Mouse (Mus musculus): ENCODE results near the gene Cry1.

Gene Cry1

DNA sequence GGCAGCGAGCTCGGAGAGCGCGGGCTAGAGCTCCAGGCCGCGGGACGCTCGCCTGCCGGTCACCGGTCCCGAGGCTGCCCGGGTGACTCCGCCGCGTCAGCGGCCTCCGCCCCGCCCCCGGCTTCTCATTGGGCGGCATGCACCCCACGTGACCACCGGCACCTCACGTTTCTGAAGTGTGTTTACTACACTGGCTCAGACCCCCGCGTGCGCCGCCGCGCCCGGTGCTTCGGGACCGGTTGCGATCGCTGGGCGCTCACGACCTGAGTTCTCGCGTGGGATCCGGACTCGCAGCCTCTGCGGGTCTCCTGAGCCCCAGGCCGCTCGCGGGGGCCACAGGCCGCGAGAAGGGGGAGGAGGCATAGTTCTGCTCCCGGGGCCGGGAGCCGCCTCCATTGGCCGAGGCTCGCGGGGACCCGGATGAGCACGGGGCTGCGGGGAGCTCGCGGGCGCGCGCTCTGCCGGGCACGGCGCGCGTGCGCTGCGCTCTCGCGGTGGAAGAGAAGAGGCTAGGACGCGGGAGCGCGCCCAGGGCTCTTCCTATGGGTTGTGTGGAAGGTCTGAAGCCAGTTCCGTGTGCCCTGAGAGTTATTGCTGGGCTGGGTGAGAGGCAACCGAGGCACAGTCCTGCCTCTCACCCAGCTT is at the start of gene Cry1:
Gene Cry1, minus strand, starts transcription at position 101 of the 645 bp plus-strand sequence.
- DNase-seq, result peak; percentile 96

DNA sequence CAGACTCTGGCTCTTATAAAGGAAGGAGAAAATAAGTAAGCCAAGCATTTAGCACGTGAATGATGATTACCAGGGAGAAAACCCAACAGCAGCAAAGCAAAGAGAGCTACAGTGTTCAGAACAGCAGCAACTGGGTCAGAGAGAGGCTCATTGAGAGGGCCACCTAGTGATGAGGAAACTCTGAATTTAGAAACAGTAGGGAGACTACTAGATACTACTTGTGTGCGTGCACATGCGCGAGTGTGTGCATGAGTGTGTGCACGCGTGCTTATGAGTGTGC is 36.8 kb upstream of the Cry1 start:
- peak; percentile 4 for DNase-seq

DNA sequence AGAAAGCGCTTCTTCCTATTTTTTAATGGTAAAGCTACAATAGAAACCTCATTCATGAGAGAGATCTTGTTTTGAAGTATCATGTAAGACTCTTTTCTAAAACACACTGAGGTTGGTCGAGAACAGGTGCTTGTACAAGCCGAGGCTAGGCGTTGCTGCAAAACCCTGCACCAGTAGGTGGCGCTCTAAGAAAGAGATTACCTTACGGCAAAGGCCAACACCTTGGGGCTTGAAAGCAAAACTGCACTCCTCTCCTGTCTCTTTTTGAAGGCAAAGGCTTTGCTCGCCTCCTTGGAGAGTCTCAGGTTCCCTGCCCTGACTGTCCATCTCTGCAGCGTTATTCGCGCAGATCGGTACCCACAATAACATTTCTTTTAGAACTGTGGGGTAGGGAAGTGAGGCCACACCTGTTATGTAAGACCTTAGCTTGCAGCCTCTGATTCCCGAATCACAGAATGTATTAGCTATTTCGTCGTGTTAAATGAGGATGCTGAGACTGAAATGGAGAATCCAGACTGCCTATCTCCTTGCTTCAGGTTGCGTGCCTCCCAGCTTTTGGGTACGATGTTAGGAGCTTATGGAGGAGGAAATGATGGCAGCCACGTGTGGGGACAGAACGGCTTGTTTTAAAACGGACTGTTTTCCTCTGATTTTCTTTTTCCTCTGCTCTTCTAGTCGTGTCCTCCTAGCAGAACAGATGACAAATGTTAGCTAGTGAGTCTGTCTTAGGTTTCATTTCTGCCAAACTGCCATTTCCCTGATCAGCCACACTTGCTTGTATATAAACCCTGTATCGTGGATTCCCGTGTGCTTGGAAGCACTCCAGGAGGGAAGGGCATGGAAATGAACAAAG is 36.3 kb upstream of the Cry1 start:
- DNase-seq, result peak; percentile 73

DNA sequence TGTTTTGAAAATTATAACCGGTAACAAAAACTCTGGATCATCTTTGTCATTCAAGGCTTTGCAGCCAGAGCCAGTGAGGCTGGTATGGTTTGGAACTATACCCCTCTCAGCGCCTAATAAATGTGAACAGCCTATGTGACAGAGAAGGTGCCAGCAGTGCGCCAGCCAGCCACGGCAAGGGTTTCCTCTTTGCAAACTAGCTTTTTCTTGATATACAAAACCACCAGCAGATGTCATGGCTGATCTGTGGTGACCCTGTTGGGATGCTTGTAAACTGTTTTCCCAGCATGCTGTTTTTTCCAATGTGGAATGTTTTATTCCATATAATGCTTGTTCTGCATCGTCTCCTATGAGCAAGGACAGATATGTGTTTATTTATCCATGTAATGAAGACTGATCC is 30.0 kb upstream of the Cry1 start:
- no peak for DNase-seq

- no peak for DNase-seq
These were observed 26.8 kb upstream of the Cry1 start for GRCm38 (mm10) chr10:85211673-85212072.

- DNase-seq, result no peak
These were observed 25.3 kb upstream of the Cry1 start for GRCm38 (mm10) chr10:85210125-85210524.

DNA sequence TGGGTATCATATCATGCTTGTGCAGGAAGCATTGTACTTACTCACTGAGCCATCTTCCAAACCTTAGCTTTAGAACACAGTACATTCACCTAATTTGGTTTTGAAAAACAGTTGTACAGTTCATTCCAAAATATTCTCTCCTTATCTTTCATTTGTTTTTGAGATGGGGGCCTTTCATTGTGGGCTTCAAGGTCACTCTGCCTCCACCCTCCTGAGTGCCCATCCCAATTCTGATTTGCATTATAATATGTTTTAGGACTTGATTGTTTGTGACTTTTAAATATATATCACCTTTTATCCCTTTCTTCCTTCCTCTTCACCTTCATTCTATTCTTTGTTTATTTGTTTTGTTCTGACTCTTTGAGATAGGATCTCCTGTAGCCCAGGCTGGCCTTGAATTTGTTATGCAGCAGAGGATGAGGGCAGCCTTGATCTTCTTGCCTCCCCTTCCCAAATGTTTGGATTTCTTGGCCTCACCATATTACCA is 24.3 kb upstream of the Cry1 start:
- DNase-seq, result no peak

DNA sequence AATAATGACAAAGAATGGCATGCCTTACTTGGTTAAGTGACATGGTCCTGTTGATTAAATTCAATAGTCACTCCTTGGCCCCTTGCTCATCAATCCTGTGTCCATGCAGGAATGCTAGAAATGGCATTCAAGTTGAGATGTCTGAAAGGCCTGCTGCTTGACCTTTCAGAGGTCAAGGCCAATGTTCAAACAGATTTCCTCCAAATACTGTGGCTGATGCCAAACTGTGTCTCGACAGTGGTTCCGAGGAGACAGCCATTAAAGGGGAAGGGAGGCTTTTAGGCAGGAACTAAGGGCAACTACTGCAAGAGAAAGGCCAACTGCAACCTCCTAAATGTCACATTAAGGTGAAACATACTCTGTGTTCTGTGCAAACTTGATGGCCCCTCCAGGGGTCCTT is 20.5 kb upstream of the Cry1 start:
- no peak for DNase-seq

- DNase-seq, result peak; percentile 4
These were observed 19.5 kb upstream of the Cry1 start for GRCm38 (mm10) chr10:85204255-85204855.

GRCm38 (mm10) chr10:85194528-85194927 is 9.7 kb upstream of the Cry1 start:
- no peak for DNase-seq

GRCm38 (mm10) chr10:85193321-85193720 is 8.5 kb upstream of the Cry1 start:
- no peak for DNase-seq

- DNase-seq, result peak; percentile 52
These were observed 5.8 kb upstream of the Cry1 start for GRCm38 (mm10) chr10:85190652-85191051.

DNA sequence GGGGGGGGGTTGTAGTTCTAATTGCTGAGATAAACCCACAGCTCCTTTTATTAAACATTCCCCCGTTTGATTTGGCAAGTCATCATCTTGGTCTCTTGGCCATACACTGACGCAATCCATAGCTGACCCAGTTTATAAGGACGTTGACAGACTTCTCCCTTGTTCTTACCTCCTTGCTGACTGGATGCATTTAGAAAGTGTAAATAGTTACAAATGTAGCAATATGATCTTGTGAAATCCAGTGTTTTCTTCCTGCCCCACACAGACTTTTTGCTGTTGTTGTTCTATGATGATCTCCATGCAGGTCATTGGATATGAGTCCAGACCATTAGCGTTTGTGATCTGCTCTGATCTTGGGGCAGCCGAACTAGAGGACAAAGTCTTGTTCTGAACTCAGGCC is 5.1 kb upstream of the Cry1 start:
- DNase-seq, result no peak

DNA sequence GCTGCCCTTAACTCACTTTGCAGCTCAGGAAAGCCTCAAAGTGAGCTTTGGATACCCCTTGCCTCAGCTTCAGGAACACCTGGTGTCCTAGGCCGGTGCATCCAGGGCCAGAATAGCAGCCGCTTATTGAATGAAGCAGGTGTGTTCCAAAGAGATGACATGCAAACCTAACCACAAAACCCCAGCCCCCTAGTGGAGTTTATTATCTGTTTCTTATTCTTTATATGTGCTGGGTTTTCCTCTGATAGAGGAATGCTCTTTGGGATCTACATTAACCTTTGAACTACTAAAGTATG is 1.6 kb upstream of the Cry1 start:
- no peak for DNase-seq

GRCm38 (mm10) chr10:85185639-85186498 is 1.0 kb upstream of the Cry1 start:
- DNase-seq, result peak; percentile 18

- DNase-seq, result peak; percentile 25
These were observed 482 bp downstream of the Cry1 start for GRCm38 (mm10) chr10:85184201-85184963.

DNA sequence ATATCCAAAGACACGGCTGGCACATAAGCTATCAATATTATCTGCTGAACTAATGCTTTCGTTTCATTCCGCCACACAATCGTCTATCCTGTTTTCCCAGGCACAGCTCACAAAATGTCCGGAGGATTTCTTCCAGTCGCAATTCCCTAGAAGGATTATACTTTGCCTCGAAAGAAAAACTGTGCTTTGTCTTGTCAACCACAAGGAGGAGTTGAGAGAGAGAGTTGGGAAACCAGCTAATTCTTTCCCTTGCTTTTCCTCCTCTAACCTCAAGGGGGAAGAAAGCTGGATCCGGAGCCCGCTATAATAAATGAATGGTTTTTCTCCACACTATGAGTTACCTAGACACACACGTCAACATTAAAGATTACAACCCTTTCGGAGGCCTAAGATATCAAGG is 1.2 kb downstream of the Cry1 start:
- peak; percentile 31 for DNase-seq

DNA sequence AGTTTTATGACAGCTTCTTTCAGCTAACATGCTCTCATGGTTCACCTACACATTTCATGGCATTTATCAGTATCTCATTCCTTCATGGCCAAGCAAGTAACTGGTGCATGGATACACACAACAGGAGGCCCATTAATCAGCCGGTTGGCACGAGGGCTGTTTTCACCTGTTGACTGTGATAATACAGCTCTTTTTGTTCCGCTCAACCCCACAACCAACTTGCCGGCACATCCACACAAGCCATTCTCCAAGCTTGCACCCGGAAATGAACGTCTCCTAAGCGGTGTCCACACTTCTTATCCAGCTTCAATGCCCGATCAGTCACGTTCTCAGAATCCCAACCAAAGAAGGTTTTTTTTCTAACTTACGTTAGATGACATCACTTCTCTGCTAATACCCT is 2.1 kb downstream of the Cry1 start:
- DNase-seq, result no peak

GRCm38 (mm10) chr10:85176640-85177039 is 8.2 kb downstream of the Cry1 start:
- DNase-seq, result no peak

DNA sequence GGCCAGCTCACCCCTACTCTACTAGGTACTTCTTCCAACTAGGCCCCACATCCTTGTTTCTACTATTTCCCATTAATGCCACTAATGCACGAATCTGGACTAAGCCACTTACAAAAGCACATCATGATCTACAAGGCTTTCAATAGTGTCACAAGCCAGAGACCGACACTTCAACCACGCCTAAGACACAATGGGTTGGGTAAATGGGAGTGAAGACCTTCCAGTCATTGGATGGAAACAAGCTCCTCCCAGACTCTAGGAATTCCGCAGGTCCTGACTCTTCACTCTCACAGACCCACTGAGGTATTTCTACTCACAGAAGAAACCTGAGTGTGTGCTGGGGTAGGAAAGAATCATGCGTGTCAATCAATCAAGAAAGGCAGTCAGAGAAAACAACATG is 19.6 kb downstream of the Cry1 start:
- no peak for DNase-seq

DNA sequence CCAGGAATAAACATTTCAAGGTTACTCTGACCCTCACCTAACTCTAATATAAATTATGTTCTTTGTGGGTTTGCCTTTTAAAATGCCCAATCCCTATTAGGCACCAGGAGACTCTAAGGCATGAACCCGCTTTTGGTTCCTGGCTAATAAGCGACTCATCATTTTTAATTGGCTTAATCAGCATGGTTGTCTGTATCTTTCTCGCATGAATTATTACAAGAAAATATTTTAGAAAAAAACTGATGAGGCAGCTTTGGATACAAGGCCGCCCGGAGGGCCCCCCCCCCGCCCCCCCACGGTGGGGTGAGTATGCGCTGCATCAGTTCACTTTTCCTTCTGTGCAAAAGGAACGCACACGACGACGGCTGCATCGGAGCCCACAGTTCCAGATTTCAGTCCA is 20.1 kb downstream of the Cry1 start:
- DNase-seq, result no peak

DNA sequence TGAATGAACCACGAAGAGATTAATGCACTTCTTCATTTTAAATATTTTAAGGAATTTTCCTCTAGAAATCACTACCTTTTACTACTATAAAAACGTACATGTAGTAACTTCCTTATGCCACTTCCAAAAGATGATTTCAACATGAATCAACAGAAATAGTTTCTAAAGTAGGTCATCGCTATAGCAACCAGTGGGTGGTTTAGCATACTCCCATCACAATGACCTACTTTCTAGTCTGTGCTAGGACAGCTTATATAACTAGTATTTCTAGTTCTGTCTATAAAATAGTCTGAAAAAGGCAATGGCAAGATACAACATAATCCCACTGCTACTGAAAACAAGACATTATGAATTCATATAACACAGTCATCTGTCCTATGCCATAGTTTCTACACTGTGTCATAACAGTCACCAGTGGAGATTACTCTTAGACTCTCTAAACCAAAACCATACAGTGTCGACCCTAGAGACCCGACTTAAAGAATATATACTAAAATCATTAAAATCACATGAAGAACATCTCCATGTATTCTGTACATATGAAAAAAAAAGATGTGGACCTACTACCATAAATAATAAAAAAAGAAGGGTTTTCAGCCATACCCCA is 23.0 kb downstream of the Cry1 start:
- peak; percentile 34 for DNase-seq

Measured in layer of hippocampus, adult 9-11 months (tissue).